Mouse (Mus musculus): Measurements from ENCODE around the gene Olfr466. TPM values are rescaled to one million over a fixed set of nuclear protein-coding genes. Genes with fewer than 3 reads are reported as not detected.
A peak's percentile ranks its signal among the peaks of the same experiment; 100 is the strongest.

Gene Olfr466
- total RNA-seq (2021), result not detected
- long read RNA-seq, experiment 1, result 0 reads
- long read RNA-seq, experiment 2, result 0 reads

DNA sequence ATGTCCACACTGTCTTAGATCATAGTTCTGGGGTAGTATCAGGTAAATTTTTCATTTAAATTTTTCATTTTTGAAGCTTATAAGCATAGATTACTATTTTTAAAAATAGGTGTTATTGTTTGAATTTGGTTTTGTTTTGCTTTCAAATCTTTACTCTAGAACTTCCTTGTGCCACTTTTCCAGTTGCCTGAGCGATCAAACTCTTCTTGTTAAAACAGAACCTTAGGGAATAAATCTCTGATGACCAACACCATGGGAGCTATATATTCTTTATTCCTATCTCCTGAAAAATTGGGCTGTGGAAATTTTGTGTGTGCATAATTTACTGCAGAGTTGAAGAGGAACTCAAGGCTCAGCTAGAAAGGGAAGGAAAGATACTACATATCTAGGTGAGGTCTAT is at the start of gene Olfr466:
TSS of gene Olfr466 (plus strand) at position 301 of the 400 bp plus-strand sequence.
- DNase-seq, result no peak

DNA sequence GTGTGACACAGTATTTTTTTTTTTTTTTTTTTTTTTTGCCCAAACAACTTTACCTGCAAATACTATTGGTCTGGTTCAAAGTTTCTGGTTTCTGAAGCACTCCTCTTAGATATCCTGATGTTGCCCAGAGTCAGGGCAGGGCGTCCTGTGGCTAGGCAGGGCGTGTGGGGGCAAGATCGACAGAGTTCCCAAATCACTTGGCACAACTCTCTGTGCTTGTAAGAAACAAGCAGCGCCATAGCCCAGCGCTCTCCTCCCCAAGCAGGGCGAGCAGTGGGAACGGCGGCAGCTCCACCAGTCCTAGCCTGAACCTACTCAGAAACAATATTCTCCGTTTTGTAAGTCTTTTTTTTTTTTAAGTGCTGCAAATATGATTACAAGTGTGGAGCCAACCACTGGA is 49.4 kb upstream of the Olfr466 start:
- DNase-seq, result no peak

DNA sequence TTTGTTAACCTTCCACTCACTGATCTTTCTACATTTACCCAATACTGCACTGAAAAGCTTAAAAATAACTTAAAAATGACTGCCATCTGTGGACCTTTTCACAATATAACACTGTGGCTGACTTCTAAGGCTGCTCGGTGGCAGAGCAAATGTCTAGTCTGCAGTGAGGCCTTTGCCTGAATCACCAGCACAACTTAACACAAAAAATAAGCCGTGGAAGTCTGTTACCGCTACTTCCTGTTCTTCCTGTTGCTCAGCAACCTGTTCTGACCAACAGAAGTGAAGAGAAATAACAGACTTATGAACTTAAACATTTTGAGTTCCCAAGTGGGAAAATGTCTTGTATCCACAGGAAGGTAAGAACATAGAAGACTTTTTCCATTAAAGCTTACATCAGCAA is 48.8 kb upstream of the Olfr466 start:
- no peak for DNase-seq

DNA sequence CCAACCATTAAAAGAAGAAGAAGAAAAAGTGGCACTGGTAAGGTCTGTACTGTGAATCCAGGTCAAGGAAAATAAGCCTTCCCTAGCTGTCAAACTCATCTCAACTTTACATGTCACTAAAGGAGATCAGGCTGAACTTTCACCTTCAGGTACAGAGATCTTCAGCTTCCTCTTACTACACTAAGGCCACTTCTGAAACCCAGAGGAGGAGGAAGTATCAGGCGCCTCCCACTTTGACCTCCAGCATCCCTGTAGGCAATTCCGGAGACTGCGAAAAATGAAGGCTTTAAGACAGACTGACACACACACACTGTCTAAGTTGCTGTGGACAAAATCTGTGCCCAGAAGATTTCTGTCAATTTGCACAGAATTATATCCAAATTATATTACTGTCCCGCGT is 38.1 kb upstream of the Olfr466 start:
- DNase-seq, result no peak

DNA sequence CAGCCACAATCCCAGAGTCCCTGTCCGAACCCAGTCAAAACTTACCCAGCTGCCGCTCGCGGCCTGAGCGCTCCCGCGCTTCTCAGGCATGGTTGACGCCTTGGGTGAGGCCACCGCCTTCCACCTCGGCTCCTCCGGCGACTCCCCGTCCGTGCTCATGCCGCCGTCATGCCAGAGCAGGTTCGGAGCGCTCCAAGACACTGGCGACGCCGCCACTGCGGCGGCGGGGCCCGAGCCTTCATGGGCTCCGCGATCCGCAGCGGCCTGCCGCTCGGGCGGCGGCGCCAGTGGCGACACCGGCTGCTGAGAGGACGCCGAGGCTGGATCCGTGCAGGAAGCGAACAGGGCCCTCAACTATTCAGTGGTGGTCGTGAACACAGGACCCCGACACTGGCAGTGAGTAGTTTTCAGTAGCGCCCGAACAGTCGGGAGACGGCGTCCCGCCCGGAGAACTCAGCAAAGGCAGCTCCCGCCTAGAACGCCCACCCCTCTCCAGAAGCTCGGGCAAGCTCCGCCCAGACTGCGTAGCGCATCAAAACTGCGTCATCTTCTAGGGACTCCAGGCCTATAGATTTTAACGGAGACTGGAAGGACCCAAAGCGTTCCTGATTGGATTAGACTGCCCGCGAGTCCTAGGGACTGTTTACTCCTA is 37.5 kb upstream of the Olfr466 start, which contains the start of gene Mfsd14b:
TSS of gene Mfsd14b (minus strand) at position 517 of the 652 bp plus-strand sequence.
- DNase-seq, result peak; percentile 76

DNA sequence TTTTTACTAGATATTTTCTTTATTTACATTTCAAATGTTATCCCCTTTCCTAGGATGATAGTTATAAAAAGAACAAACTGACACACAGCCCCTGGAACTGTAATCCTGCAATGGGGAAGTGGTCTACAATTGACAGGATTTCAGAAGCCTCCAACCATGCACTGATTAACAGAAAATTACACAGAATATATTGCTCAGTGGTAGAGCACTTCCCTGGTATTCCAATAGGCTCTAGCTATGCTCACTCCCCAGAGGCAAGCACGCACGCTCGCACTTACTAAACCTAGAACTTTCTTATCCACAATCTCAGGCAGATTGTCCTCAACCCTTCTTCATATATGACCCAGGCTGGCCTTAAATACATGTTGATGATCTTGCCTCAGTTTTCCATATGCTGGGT is 36.8 kb upstream of the Olfr466 start:
- no peak for DNase-seq

DNA sequence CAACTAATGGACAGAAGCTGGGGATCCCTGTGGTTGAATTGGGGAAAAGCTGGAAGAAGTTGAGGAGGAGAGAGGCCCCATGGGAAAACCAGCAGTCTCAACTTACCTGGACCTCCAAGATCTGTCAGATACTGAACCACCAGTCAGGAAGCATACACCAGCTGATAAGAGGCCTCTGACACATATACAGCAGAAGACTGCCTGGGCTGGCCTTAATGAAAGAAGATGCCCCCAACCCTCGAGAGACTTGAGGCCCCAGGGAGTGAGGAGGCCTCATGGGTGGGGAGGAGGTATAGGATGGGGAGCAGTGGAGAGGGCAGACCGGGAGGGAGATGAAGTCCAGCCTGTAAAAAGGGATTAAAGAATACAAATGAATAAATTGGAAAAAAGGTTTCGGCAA is 29.1 kb upstream of the Olfr466 start:
- DNase-seq, result no peak

DNA sequence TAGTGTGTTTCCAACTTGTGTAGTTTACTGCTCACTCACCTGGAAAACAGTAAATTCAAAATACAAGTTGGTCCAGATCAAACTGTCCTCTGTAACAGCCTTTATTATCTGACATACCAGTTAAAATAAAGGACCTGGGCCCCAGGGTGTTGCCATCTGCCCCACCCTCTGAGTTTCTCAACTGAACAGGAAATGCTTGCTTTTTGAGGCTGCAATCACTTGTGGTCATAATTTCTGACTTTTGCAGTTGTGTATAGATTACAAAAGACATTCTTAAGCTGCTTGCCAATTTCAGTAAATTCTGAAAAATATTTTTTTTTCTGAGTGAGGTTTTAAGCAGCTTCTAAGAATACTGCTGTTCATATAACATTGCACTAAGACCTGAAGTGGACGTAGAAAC is 27.9 kb upstream of the Olfr466 start:
- DNase-seq, result no peak

DNA sequence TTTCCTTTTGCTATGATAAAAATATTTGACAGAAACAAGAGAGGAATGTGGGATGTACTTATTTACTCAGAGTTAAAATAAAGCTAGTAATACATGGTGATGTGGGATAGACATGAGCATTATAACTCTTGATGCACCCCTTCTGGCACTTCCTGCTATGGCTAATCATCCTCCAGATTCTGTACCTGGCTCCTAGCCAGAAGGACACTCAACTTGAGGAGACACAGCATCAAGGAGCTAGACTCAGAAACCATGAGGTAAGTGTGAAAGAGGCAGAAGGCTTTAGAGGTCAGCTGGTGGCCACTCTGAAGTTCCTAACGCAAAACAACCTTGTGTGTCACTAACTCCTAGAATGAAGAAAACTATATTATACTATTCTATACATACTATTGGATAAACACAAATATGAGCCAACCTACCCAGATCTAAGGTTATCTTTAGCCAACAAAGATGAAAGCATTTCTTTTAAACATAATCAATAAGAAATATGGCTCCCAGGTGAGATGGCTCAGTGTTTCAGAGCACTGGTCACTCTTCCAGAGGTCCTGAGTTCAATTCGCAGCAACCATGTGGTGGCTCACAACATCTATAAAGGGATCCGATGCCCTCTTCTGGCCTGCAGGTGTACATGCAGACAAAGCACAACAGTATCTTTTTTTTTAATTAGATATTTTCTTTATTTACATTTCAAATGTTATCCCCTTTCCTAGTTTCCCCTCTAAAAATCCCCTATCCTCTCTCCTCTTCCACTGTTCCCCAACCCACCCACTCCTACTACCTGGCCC is 22.8 kb upstream of the Olfr466 start:
- no peak for DNase-seq

DNA sequence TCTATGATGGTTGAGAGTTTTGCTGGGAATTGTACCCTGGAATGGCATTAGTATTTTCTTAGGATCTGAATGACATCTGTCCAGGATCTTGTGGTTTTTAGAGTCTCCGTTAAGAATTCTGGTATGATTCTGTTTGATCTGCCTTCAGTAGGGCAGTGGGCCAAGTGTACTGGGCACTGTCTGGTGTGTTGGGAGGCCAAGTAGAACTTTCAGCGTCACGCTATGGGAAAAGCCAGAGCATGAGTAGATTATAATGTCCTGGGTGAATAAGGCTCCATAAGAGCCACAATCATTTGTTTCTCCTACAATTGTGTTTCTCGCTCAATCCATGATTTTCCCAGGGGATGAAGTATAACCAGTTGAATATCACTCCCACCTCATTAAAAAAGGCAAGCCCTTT is 12.3 kb upstream of the Olfr466 start, which contains the start of gene Olfr465-ps1:
TSS of gene Olfr465-ps1 (plus strand) at position 301 of the 400 bp plus-strand sequence.
- DNase-seq, result no peak

DNA sequence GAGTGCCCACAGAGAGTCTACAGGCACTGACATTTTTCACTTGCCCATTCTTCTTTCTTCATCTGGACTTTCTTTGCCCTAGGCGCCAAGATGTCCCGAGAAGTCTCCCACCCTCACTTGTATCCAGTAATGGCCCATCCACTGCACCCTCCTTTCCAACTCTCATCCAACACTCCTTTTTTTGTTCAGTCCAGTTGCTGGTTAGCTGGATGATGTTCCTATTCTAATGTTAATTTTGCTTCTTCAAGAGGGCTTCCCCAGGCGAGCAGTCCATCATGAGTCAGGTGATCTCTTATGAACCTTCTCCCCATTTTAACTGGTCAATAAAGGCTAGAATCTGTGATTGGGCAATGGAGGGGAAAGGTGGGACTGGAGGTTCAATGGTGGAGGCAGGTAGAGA is 24.1 kb downstream of the Olfr466 start:
- DNase-seq, result no peak

DNA sequence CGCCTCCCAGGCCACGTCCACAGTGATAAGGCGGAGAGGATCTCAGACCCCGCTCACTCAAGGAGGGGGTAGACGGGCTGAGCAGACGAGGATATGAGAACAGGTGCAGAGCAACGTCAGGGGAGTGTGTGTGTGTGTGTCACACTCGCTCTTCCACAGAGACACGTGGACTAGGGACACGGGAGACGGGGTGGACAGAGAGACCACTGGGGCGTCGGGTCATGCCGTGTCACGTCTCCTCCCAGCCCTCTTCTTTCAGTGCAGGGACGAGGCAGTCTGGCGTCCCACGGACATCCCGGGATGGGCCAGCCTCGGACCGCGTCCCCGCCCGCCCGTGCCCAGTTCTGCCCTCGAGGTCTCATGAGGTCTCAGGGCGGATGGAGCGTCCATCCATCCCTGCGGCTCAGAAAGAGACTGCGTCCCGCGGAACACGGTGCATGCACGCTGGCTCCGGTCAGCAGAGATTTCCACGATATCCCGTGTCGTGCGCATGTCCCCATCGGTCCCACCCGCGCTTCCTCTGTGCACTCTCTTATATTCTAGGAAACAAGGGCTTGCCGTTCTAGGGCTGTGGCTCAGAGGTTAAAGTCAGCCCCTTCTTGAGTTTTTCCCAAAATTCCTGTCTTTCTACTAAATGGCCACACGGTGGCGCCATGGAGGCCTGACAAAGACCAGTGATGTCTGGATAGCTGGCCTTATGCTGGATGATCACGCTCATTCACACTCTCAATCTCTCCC is 25.9 kb downstream of the Olfr466 start:
- peak; percentile 28 for DNase-seq

DNA sequence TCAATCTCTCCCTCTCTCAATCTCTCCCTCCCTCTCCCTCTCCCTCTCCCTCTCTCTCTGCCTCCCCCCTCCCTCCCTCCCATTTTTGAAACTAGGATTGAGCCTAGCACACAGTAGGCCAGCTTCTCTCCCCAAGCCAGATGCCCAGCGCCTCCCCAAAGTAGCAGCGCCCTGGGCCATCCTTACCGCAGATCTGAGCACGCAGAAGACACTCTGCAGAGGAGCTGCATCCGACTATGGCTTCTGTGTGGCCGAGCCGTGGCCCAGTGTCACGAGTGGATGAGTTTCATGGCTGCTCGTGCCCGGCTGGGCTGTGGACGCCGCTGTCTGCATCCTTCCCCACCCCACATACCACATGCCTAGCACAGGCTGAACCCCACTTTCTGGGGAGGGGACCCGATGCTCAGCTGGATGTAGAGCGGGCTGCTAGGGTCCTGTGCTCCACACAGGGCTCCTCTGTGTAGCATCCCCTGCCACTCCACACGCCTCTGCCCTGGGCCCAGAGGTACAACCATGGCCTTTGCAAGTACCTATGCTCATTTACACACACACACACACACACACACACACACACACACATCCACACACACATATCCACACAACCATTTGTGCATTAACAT is 26.5 kb downstream of the Olfr466 start:
- peak; percentile 2 for DNase-seq

DNA sequence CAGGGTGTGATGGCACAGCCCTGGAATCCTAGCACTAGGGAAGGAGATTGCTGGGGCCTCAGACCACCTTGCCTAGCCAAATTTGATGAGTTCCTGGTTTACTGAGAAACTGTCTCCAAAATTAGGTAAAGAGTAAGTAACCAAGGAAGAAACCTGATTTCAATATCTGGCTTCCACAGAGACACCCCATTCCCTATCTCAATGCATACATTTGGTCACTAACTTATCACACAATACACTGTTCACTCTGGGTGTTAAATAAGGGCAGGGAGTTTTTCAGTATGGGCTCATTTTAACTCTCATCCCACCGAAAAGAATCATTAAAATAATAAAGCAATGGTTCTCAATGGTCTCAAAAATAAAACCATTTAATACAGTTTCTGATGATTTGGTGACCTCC is 50.6 kb downstream of the Olfr466 start:
- no peak for DNase-seq

Other genes with a start within 250 kb of the Olfr466 start
- under 1 TPM in 1 of 2 experiments, not detected in 1; 0.02 TPM for gene Cntnap3, start 246.3 kb upstream of the Olfr466 start, total RNA-seq (2021)
- gene Spata31, start 232.8 kb upstream of the Olfr466 start, total RNA-seq (2021), result not detected
- not detected for gene Spata31d1c, start 117.2 kb upstream of the Olfr466 start, total RNA-seq (2021)
- gene Prss47, start 97.5 kb upstream of the Olfr466 start, total RNA-seq (2021), result not detected
- 10 to 100 TPM; 15.0 to 18.7 TPM for gene Mfsd14b, start 37.3 kb upstream of the Olfr466 start, total RNA-seq (2021)
- gene Olfr465-ps1, start 12.2 kb upstream of the Olfr466 start, total RNA-seq (2021), result not detected
- gene Nlrp4f, start 55.7 kb downstream of the Olfr466 start, total RNA-seq (2021), result not detected
- not detected for gene Gm10775, start 109.3 kb downstream of the Olfr466 start, total RNA-seq (2021)
- gene Zfp369, start 128.6 kb downstream of the Olfr466 start, total RNA-seq (2021), result 10 to 100 TPM in 1 of 2 experiments, 1 to 10 TPM in 1; 9.2 to 12.7 TPM